Mouse (Mus musculus) forebrain, postnatal 0 days (tissue): ENCODE measurements around the gene Gcdh. TPM values are rescaled to one million over a fixed set of nuclear protein-coding genes. Genes with fewer than 3 reads are reported as not detected.

ENCODE experiments used
- ATAC-seq: fragments of 200-750 bp; cut with Nextera tagmentation; 2 replicates; pipeline ENCODE4 v1.8.0; 2017; ENCODE audit warnings: mild to moderate bottlenecking, moderate library complexity
- DNase-seq: peaks from one replicate; pipeline ENCODE4 v3.0.0-alpha.2; 2015
- H3K27ac ChIP-seq: fragments of 300-500 bp; sonication (generic); 2 replicates; pipeline ENCODE4 v1.5.1; 2014; ENCODE audit warnings: low read depth, mild to moderate bottlenecking, antibody characterized with exemption, low read length, moderate library complexity, mixed read lengths
- H3K27me3 ChIP-seq: fragments of 300-500 bp; sonication (generic); 2 replicates; pipeline ENCODE4 v1.6.1; 2014; ENCODE audit warnings: mild to moderate bottlenecking, low read length, mixed read lengths; ENCODE audit not compliant: insufficient read depth
- H3K36me3 ChIP-seq: fragments of 300-500 bp; sonication (generic); 2 replicates; pipeline ENCODE4 v1.6.1; 2014; ENCODE audit warnings: mild to moderate bottlenecking, moderate library complexity; ENCODE audit not compliant: insufficient read depth
- H3K4me1 ChIP-seq: fragments of 300-500 bp; sonication (generic); 2 replicates; pipeline ENCODE4 v1.6.1; 2014; ENCODE audit warnings: antibody characterized with exemption; ENCODE audit not compliant: insufficient read depth
- H3K4me2 ChIP-seq: fragments of 300-500 bp; sonication (generic); 2 replicates; pipeline ENCODE4 v1.6.1; 2014; ENCODE audit warnings: low read depth, mild to moderate bottlenecking, moderate library complexity
- H3K4me3 ChIP-seq: fragments of 300-500 bp; sonication (generic); 2 replicates; pipeline ENCODE4 v1.5.1; 2014; ENCODE audit warnings: low read depth, low read length, mixed read lengths
- H3K9ac ChIP-seq: fragments of 300-500 bp; sonication (generic); 2 replicates; pipeline ENCODE4 v1.6.1; 2014; ENCODE audit warnings: mild to moderate bottlenecking
- H3K9me3 ChIP-seq: fragments of 300-500 bp; sonication (generic); 2 replicates; pipeline ENCODE4 v1.6.1; 2016; ENCODE audit warnings: low read length
- CTCF ChIP-seq: sonication (generic); IDR thresholded peaks from 2 replicates; pipeline ENCODE4 v1.5.1; 2016; ENCODE audit warnings: antibody characterized with exemption, control low read depth, low read depth
- WGBS: fragments of 180-500 bp; shearing (Covaris S2); extraction: QIAGEN DNeasy Blood & Tissue Kit; methylation state at CpG from one replicate; pipeline ENCODE4 v1.1.7; 2014; 5-methylcytosine and 5-hydroxymethylcytosine counted together
- polyA plus RNA-seq: library from polyadenylated mRNA; unstranded; fragments of >200 nt; fragmentation: Nextera tagmentation; extraction: Ambion mirVana; gene quantifications from 2 replicates; pipeline ENCODE4 v1.2.1, GENCODE M21; 2015
- total RNA-seq: library from RNA; depleted of rRNA; stranded (reverse); fragments of >200 nt; gene quantifications from 2 replicates; pipeline ENCODE4 v1.2.3, GENCODE M21; 2014

Gcdh gene
- total and polyA plus RNA-seq, 2 experiments from 2014 or later: 27.5 to 28.9 TPM

DNA sequence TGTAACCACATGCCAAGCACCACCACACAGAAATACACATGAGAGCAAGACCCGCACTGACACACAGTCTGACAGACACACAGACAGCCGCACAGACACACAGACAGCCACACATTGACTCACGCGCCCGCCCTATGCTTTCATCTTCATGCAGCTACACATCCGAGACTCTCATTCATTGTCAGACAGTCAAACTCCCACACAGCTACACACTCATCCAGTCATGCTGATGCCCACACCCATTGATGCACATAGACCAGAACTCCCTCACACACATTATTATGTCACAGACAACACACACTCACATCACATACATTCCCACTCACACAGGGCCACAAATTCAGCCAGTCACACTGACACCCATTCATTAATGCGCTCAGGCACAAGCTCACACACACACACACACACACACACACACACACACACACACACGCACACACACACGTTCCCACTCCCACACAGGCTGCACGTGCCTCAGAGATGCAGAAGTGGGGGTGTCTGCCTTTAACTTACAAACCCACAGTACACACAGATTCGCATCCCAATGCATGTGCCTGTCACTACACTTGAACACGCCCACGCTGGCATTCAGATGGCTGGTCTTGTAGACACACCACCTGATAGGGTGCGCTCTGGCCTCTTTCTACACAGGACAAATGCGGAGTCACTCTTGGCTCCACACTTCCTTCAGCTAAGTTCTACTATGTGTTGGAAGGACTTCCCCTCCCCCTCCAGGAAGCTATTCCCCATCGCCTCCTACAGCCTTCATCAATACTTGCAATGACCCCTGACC is 40.2 kb upstream of the Gcdh start:
- peak overlapping the region; percentile 87 for H3K4me2 ChIP-seq

DNA sequence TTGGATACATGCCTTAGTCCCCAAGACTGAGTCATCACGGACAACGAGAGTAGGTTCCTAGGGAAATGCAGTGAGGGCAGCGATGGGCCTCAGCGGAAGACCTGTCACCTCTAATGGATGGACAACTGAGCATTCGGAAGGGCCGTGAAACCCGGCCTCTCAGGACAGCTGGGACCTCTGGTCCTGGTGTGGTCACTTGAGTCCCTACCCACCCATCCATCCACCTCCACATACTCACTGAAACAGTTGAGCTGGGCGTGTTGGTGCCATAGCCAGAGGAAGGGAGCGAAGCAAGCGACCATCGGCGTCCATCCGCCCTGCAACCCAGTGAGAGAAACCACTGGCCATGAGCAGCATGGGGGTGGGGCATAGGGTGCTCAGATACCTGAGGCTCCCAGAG is 36.9 kb upstream of the Gcdh start:
- 91% methylated on average over 13 of the region's 13 CpGs for WGBS
- peaks cover 8% of the 10 kb centered on the region for H3K4me1 ChIP-seq
- H3K9ac ChIP-seq: no peak overlapping the region
- TF ChIP-seq CTCF: no peak
- H3K27ac ChIP-seq: no peak overlapping the region
- H3K36me3 ChIP-seq: peaks cover 46% of the 10 kb centered on the region
- H3K27me3 ChIP-seq: no peaks in the 10 kb centered on the region
- H3K4me3 ChIP-seq: no peak overlapping the region
- DNase-seq (no peak), ATAC-seq (no peak)
- H3K4me2 ChIP-seq: no peak overlapping the region
- H3K9me3 ChIP-seq: no peaks in the 10 kb centered on the region

More for the DNA sequence above, 40.2 kb upstream of the Gcdh start:
- Histone ChIP-seq H3K27ac (no peak overlapping the region), H3K27me3 (no peaks in the 10 kb centered on the region), H3K9me3 (no peaks in the 10 kb centered on the region), H3K4me3 (peak overlapping the region; percentile 78; the same call in 1 of the 2 replicates), H3K9ac (no peak overlapping the region), H3K4me1 (peaks cover 14% of the 10 kb centered on the region), H3K36me3 (peaks cover 23% of the 10 kb centered on the region)
- no peak for TF ChIP-seq CTCF
- 79% methylated on average over 16 of the region's 16 CpGs for WGBS
- DNase-seq: no peak
- no peak for ATAC-seq

DNA sequence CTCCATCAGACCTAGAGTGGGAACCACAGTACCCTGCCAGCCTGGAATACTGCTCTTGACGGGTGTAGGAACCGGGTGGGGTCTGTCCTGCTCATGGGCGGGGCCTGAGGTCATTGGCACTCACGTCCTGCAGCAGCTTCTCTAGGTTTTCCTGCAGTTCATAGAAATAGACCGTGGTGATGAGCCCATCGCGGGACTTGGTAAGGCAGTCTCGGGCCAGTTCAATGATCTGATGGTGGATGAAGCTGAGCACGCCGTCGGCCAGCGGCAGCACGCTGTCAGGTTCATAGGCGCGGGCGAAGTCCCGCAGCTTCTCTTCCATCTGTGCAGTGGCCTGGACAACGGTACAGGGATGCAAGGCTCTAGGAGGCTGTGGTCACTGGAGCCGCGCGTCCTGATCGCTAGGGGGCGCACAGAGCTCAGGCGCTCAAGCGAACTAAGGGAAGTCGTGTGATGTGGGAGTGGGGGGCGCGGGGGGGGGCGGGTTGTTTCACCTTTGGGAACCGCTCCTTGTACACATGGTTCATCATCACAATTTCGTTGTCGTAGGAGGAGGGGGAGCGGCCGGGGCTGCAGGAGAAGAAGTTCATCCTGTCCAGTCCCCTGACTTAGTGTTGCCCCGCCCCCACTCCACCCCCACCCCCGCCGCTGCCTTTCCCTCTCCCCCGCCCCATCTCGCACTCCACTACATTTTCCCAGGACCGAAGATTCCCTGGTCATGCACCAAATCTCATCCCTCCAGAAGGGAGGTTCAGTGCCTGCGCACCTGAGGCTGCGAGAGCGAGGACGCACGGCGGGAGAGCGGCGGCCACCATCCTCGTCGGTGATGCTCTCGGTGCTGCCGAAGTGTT is 35.0 kb upstream of the Gcdh start:
- TF ChIP-seq CTCF: peak; percentile 85
- H3K27ac ChIP-seq: no peak overlapping the region
- no peaks in the 10 kb centered on the region for H3K4me1 ChIP-seq
- H3K9ac ChIP-seq: 0 out of 2 replicates have a peak overlapping the region, but pooled peaks have one; percentile 6
- WGBS: 6% methylated on average over 46 of the region's 52 CpGs
- DNase-seq (peak; percentile 81), ATAC-seq (peak; percentile 89)
- no peaks in the 10 kb centered on the region for H3K9me3 ChIP-seq
- peak overlapping the region; percentile 39 for H3K4me2 ChIP-seq
- peak overlapping the region; percentile 14; the same call in 1 of the 2 replicates for H3K4me3 ChIP-seq
- H3K36me3 ChIP-seq: peaks cover 62% of the 10 kb centered on the region
- H3K27me3 ChIP-seq: no peaks in the 10 kb centered on the region

DNA sequence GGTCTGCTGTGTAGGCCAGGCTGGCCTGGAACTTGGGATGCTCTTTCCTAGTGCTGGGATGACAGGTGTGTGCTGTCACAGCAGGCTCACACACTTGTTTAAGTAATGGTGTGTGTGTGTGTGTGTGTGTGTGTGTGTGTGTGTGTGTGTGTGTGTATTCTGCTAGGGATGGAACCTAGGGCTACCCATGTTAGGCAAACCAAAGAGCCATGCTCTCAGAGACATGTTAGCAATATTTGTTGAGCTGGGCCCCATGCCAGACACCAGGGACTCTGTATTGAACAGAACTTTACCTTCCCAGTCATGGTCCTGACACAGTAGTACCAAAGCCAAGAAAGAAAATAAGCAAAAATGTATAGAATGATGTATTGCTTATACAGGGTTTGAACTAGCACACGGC is 33.8 kb upstream of the Gcdh start:
- H3K27ac ChIP-seq: no peak overlapping the region
- ATAC-seq (no peak), DNase-seq (no peak)
- H3K27me3 ChIP-seq: no peaks in the 10 kb centered on the region
- no peak for TF ChIP-seq CTCF
- 87% methylated on average over 1 of the region's 1 CpGs for WGBS
- no peak overlapping the region for H3K9ac ChIP-seq
- no peaks in the 10 kb centered on the region for H3K9me3 ChIP-seq
- H3K4me2 ChIP-seq: no peak overlapping the region
- H3K36me3 ChIP-seq: peaks cover 67% of the 10 kb centered on the region
- no peak overlapping the region for H3K4me3 ChIP-seq
- H3K4me1 ChIP-seq: no peaks in the 10 kb centered on the region

DNA sequence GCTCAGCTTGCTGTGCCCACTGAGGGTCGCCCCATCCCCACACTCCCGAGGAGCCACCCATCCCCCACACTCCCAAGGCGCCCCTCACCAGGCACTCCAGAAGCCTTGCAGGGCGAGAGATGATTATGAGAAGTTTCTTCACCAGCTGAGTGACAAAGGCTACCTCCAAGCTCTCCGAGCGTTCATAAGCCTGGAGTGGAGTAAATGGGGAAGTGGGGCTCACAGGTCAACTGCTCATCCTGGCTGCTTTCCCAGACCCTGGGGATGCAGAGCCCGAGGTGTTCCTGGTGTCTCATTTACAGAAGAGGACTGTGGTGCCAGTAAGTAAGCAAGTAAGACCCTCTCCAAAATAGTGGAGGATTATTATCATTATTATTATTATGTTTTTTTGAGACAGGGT is 31.8 kb upstream of the Gcdh start:
- H3K27ac ChIP-seq: no peak overlapping the region
- ATAC-seq (no peak), DNase-seq (no peak)
- no peak overlapping the region for H3K4me3 ChIP-seq
- H3K4me2 ChIP-seq: no peak overlapping the region
- H3K9me3 ChIP-seq: no peaks in the 10 kb centered on the region
- no peaks in the 10 kb centered on the region for H3K27me3 ChIP-seq
- no peak for TF ChIP-seq CTCF
- peaks cover 73% of the 10 kb centered on the region for H3K36me3 ChIP-seq
- WGBS: 75% methylated on average over 7 of the region's 7 CpGs
- H3K9ac ChIP-seq: no peak overlapping the region
- H3K4me1 ChIP-seq: no peaks in the 10 kb centered on the region

DNA sequence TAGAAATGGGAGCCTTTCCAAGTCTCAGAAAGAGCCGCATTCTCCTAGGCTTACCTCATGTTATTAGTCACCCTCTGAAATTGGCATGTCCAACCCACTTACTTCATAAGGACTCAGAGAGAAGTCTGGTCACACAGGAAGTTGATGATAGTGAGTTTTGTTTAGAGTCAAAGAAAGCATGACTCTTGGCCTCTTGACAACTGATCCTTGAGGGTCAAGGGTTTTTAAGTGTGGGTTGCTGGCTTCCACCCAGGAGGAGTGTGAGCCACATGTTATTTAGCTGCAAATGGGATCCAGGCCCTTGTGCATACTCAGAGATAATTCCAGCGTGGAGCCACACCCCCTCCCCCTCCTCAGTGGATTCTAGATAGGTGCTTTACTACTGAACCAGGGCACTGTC is 27.9 kb upstream of the Gcdh start:
- H3K36me3 ChIP-seq: peaks cover 92% of the 10 kb centered on the region
- no peak overlapping the region for H3K27ac ChIP-seq
- H3K27me3 ChIP-seq: no peaks in the 10 kb centered on the region
- H3K4me3 ChIP-seq: no peak overlapping the region
- DNase-seq: no peak
- WGBS: 81% methylated on average over 2 of the region's 2 CpGs
- H3K4me1 ChIP-seq: no peaks in the 10 kb centered on the region
- TF ChIP-seq CTCF: no peak
- H3K4me2 ChIP-seq: no peak overlapping the region
- no peak overlapping the region for H3K9ac ChIP-seq
- ATAC-seq: no peak
- no peaks in the 10 kb centered on the region for H3K9me3 ChIP-seq

DNA sequence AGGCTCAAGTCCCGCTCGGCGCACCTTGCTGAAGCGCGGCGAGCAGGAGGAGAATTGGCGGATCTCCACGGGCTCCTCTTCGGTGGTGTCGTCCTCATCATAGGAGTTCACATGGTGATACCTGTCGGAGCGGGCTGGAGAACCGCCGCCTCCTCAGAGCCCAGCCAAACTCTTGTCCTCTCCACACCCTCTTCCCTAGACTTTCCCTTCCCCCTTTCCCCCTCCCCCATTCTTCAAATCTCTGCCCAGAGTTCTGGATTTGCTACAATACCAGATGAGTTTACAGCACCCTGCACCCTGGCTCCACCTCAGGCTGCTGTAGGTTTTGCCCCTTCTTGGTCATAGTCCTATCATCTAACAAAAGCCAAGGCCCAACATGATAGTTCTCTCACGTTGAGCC is 24.9 kb upstream of the Gcdh start:
- no peaks in the 10 kb centered on the region for H3K9me3 ChIP-seq
- WGBS: 95% methylated on average over 15 of the region's 15 CpGs
- peaks cover 88% of the 10 kb centered on the region for H3K36me3 ChIP-seq
- H3K27me3 ChIP-seq: peaks cover 4% of the 10 kb centered on the region; the same call in 1 of the 2 replicates
- no peak for TF ChIP-seq CTCF
- H3K9ac ChIP-seq: no peak overlapping the region
- no peak overlapping the region for H3K4me3 ChIP-seq
- no peak overlapping the region for H3K4me2 ChIP-seq
- DNase-seq (no peak), ATAC-seq (no peak)
- no peaks in the 10 kb centered on the region for H3K4me1 ChIP-seq
- no peak overlapping the region for H3K27ac ChIP-seq
